Mouse (Mus musculus) effector memory CD4-positive, alpha-beta T cell, adult 5 months (primary cell): Measurements from ENCODE around the gene Eif4a1. TPM values are rescaled to one million over a fixed set of nuclear protein-coding genes. Genes with fewer than 3 reads are reported as not detected.

Experiments
- polyA plus RNA-seq: library from polyadenylated mRNA; unstranded; fragments of 100-300 nt; shearing (Covaris generic); gene quantifications from one replicate; pipeline ENCODE4 v1.2.1, GENCODE M21; 2017

Eif4a1 gene
- 908 TPM for polyA plus RNA-seq

GRCm38 (mm10) chr11:69672211-69672706, at the start of gene Eif4a1:
Gene Eif4a1 (minus strand): TSS chr11:69672423.

DNA sequence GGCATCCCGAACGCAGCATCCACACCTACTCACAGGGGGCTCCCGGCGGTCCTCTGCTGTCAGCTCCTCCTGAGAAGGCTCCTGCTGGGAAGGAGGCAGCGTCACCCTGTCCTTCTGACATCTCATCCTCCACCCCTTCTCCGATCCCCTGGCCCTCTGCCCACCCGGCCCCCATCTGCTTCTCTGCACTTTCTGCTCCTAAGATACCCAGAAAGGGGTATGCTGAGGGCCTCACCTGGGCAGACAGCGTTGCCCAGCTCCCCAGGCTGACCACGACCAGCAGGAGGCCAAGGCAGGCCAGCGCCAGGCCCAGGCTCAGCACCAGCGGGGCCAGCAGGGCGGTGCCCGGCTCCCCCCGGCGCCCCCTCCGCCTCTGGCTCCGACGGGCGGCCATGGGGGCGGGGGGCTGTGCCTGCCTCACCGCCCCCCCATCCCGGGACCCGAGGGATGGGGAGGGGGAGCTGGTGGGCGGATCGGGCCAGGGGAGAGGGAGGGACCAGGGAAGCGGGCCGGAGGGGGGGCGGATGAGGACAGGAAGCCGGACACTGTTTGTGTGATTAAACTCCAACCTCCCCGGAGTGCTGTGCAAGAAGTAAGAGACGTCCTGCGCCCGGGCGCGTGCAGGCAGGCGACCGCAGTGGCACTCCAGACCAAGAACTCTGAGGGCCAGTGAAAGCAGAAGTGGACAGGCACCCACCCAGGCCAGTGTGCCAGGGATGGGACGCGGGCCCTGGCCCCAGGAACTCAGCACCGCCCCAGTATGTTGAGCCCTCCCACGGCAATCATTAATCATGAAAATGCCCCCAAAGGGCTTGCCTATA, 23.3 kb upstream of the Eif4a1 start, which contains the start of the genes Tnfsf12 and Tnfsfm13:
Gene Tnfsf12 (minus strand): TSS at position 489 of the 821 bp plus-strand sequence.
Gene Tnfsfm13 (minus strand): TSS at position 738 of the 821 bp plus-strand sequence.

GRCm38 (mm10) chr11:69685526-69686148, 13.4 kb upstream of the Eif4a1 start, which contains the start of gene Tnfsf13:
Gene Tnfsf13 (minus strand): TSS chr11:69685784.

GRCm38 (mm10) chr11:69681314-69682208, 9.3 kb upstream of the Eif4a1 start, which contains the start of gene Senp3:
Gene Senp3 (minus strand): TSS chr11:69682084.

GRCm38 (mm10) chr11:69665961-69666664, 6.1 kb downstream of the Eif4a1 start, which contains the start of gene Cd68:
Gene Cd68 (minus strand): TSS chr11:69666153.

GRCm38 (mm10) chr11:69662213-69662966, 9.8 kb downstream of the Eif4a1 start, which contains the start of gene Mpdu1:
Gene Mpdu1 (minus strand): TSS chr11:69662642.

GRCm38 (mm10) chr11:69655264-69656064, 16.8 kb downstream of the Eif4a1 start, which contains the start of gene Sox15:
Gene Sox15 (plus strand): TSS chr11:69655314.

DNA sequence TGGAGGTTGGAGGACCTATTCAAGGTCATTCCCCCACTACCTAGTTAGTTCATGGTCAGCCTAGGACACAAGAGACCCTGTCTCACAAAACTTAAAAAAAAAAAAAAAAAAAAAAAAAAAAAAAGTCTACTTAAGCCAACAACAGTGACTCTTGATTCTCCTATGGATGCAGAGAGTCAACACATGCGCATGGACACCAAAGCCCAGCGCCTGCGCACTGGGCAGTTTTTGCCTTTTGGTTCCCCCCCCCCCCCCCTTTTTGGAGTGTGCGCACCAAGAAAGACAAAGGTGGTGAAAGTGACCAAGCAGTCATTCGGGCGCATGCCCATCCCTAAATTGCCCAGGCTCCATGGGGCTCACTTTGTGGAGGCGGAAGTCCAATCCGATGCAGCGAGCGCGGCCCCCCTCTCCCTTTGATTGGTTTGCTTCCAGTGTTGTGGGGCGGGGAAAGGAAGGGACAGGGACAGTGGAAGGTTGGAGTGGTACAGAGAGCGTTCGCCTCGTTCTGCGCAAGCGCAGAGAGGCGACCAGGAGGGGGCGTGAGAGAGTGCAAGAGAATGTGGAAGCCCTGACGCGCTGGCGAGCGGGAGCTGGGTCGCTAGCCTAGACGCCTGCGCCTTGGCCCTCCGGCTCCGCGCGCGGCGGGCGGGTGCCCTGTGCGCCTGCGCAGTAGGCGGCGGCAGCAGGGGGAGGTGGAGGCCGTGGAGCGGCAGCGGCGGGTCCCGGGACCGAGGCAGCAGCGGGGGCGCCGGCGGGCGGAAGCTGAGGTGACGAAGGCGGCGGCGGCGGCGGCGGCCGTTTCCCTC, 39.7 kb downstream of the Eif4a1 start, which contains the start of gene Fxr2:
Gene Fxr2 (plus strand): TSS at position 707 of the 806 bp plus-strand sequence.

DNA sequence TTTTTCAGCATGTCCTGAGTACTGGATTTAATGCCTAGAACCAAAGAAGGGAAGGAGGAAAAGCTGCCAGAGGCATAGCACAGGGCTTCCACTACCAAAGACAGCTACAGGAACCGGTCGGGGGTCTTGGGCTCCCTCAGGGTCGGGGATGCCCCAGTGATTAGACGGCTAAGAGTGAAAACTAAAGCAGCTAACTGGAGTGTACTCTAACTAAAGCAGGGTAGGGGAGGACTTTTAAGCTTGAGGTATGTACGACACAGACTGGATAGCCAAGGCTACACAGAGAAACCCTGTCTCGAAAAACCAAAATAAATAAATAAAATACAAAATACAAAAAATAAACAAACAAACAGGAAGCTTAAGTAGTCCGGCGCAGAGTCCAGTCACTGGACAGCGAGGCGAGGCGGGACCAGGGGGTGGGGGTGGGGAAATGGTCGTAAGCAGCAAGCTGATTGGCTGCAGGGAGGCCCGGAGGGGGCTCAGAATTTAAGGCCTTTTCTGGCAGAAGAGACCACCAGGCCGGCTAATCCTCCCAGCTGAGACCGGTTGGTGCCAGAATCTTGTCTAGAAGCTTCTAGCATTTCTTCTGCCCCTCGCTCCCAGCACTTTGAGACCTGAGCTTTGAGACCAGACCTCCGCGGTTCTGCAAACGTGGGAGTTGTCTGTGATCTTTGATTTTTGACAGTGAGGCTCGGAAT, 50.5 kb downstream of the Eif4a1 start, which contains the start of gene Sat2:
Gene Sat2 (plus strand): TSS at position 454 of the 698 bp plus-strand sequence.

DNA sequence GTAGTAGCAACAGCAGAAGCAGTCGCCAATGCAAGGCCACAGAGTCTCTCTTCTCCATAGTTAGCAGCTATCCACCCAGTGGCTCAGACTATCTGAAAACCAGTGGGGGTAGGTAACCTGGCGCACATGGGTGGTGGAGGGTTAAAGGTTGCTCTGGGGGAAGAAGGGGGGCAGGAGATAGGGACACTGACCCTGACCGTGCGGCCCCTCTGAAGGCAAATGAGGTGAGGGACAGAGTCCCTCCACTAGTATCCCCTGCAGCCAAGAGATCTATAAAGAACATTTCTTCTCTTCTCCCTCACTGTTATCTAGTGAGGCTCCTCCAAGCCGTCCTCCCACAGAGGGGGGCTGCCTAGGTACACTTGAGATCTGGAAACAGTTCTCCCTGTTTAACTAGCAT, 54.4 kb downstream of the Eif4a1 start, which contains the start of gene Shbg:
Gene Shbg (minus strand): TSS at position 101 of the 400 bp plus-strand sequence.

Other genes with a start within 250 kb of the Eif4a1 start
- not detected for gene Dnah2, start 123.3 kb downstream of the Eif4a1 start, polyA plus RNA-seq
- gene Efnb3, start 112.2 kb downstream of the Eif4a1 start, polyA plus RNA-seq, result not detected
- 11.0 TPM for gene Wrap53, start 92.2 kb downstream of the Eif4a1 start, polyA plus RNA-seq
- gene Trp53, start 92.1 kb downstream of the Eif4a1 start, polyA plus RNA-seq, result 180 TPM
- gene Atp1b2, start 66.5 kb downstream of the Eif4a1 start, polyA plus RNA-seq, result not detected
- not detected for gene Shbg, start 54.5 kb downstream of the Eif4a1 start, polyA plus RNA-seq
- not detected for gene Sat2, start 50.4 kb downstream of the Eif4a1 start, polyA plus RNA-seq
- 70.3 TPM for gene Fxr2, start 39.4 kb downstream of the Eif4a1 start, polyA plus RNA-seq
- gene Sox15, start 17.1 kb downstream of the Eif4a1 start, polyA plus RNA-seq, result not detected
- 39.4 TPM for gene Mpdu1, start 9.8 kb downstream of the Eif4a1 start, polyA plus RNA-seq
- gene Cd68, start 6.3 kb downstream of the Eif4a1 start, polyA plus RNA-seq, result 4.3 TPM
- 32.0 TPM for gene Senp3, start 9.7 kb upstream of the Eif4a1 start, polyA plus RNA-seq
- not detected for gene Tnfsf13, start 13.4 kb upstream of the Eif4a1 start, polyA plus RNA-seq
- gene Tnfsf12, start 23.4 kb upstream of the Eif4a1 start, polyA plus RNA-seq, result not detected
- gene Tnfsfm13, start 23.7 kb upstream of the Eif4a1 start, polyA plus RNA-seq, result not detected
- 60.5 TPM for gene Polr2a, start 86.2 kb upstream of the Eif4a1 start, polyA plus RNA-seq
- not detected for gene Slc35g3, start 89.5 kb upstream of the Eif4a1 start, polyA plus RNA-seq
- 7.6 TPM for gene Zbtb4, start 93.5 kb upstream of the Eif4a1 start, polyA plus RNA-seq
- gene Chrnb1, start 123.5 kb upstream of the Eif4a1 start, polyA plus RNA-seq, result 1.4 TPM
- gene Fgf11, start 129.4 kb upstream of the Eif4a1 start, polyA plus RNA-seq, result not detected
- not detected for gene Tmem102, start 133.2 kb upstream of the Eif4a1 start, polyA plus RNA-seq
- gene Gm39566, start 142.9 kb upstream of the Eif4a1 start, polyA plus RNA-seq, result not detected
- not detected for gene Spem2, start 146.0 kb upstream of the Eif4a1 start, polyA plus RNA-seq
- gene Spem1, start 149.8 kb upstream of the Eif4a1 start, polyA plus RNA-seq, result not detected
- not detected for gene Nlgn2, start 165.4 kb upstream of the Eif4a1 start, polyA plus RNA-seq
- gene Tmem256, start 166.1 kb upstream of the Eif4a1 start, polyA plus RNA-seq, result 42.5 TPM
- gene Plscr3, start 174.0 kb upstream of the Eif4a1 start, polyA plus RNA-seq, result 9.2 TPM
- gene Tnk1, start 186.3 kb upstream of the Eif4a1 start, polyA plus RNA-seq, result not detected
- not detected for gene Tmem95, start 205.6 kb upstream of the Eif4a1 start, polyA plus RNA-seq
- gene Kctd11, start 209.0 kb upstream of the Eif4a1 start, polyA plus RNA-seq, result 0.11 TPM
- gene Acap1, start 223.1 kb upstream of the Eif4a1 start, polyA plus RNA-seq, result 462 TPM
- gene 2810408A11Rik, start 228.6 kb upstream of the Eif4a1 start, polyA plus RNA-seq, result 0.80 TPM
- 5.4 TPM for gene Neurl4, start 228.6 kb upstream of the Eif4a1 start, polyA plus RNA-seq
- 200 TPM for gene Gps2, start 241.5 kb upstream of the Eif4a1 start, polyA plus RNA-seq
- 977 TPM for gene Eif5a, start 249.5 kb upstream of the Eif4a1 start, polyA plus RNA-seq